ENCODE assay signal across 12 mouse cellular contexts in genomic region chr2:145663899-145664298, GRCm38 (mm10).
"Had no signal": no experiment of that assay in that cellular context is flagged by ENCODE, and none has a peak within 500 bp of the region (broad histone marks: within the 10 kb centered on the region; RNA-seq: fewer than 3 reads in every experiment).

No protein-coding gene starts in this region.

- H3K9ac ChIP-seq: liver, embryonic 15.5 days; lung, embryonic 14.5 days; neural tube, embryonic 15.5 days had no signal

- H3K27me3 ChIP-seq: liver, embryonic 15.5 days; neural tube, embryonic 15.5 days had no signal

- H3K4me2 ChIP-seq: liver, embryonic 15.5 days; lung, embryonic 14.5 days; neural tube, embryonic 15.5 days had no signal

- H3K27ac ChIP-seq: hindbrain, postnatal 0 days; liver, embryonic 15.5 days; midbrain, embryonic 10.5 days; neural tube, embryonic 15.5 days had no signal

- H3K36me3 ChIP-seq: liver, embryonic 15.5 days; midbrain, embryonic 10.5 days; neural tube, embryonic 15.5 days had no signal

- DNase-seq: lung, embryonic 14.5 days; lung, postnatal 10 days; lung, postnatal 4 days; midbrain, embryonic 14.5 days; right cerebral cortex, adult 18-20 months; right cerebral cortex, postnatal 25 days; thymus, postnatal 36 days had no signal

- H3K4me3 ChIP-seq: liver, embryonic 15.5 days; midbrain, embryonic 10.5 days; myocyte; neural tube, embryonic 15.5 days had no signal

- ATAC-seq: hindbrain, postnatal 0 days had no signal

- H3K4me1 ChIP-seq: liver, embryonic 15.5 days; midbrain, embryonic 10.5 days; neural tube, embryonic 15.5 days had no signal

- H3K9me3 ChIP-seq: liver, embryonic 15.5 days; midbrain, embryonic 10.5 days; neural tube, embryonic 15.5 days had no signal
